Mouse (Mus musculus) liver, embryonic 15.5 days (tissue): ENCODE results near the gene Amn. TPM values are rescaled to one million over a fixed set of nuclear protein-coding genes. Genes with fewer than 3 reads are reported as not detected.

Experiments
- ATAC-seq: fragments of 200-750 bp; cut with Nextera tagmentation; 2 replicates; pipeline ENCODE4 v1.8.0; 2017; ENCODE audit warnings: moderate number of reproducible peaks, mild to moderate bottlenecking, moderate library complexity; ENCODE audit not compliant: insufficient read depth
- H3K27ac ChIP-seq: fragments of 300-500 bp; sonication (generic); replicated peaks from 2 replicates; pipeline ENCODE4 v1.5.1; 2015; ENCODE audit warnings: mild to moderate bottlenecking, inconsistent platforms
- H3K27me3 ChIP-seq: fragments of 300-500 bp; sonication (generic); 2 replicates; pipeline ENCODE4 v1.6.1; 2015; ENCODE audit warnings: mild to moderate bottlenecking, inconsistent platforms
- H3K36me3 ChIP-seq: fragments of 300-500 bp; sonication (generic); replicated peaks from 2 replicates; pipeline ENCODE4 v1.6.1; 2015; ENCODE audit warnings: moderate library complexity, mild to moderate bottlenecking, inconsistent platforms
- H3K4me1 ChIP-seq: fragments of 300-500 bp; sonication (generic); replicated peaks from 2 replicates; pipeline ENCODE4 v1.6.1; 2015; ENCODE audit warnings: inconsistent platforms
- H3K4me2 ChIP-seq: fragments of 300-500 bp; sonication (generic); 2 replicates; pipeline ENCODE4 v1.6.1; 2015; ENCODE audit warnings: moderate library complexity, mild to moderate bottlenecking, inconsistent platforms
- H3K4me3 ChIP-seq: fragments of 300-500 bp; sonication (generic); replicated peaks from 2 replicates; pipeline ENCODE4 v1.5.1; 2015; ENCODE audit warnings: mild to moderate bottlenecking, inconsistent platforms
- H3K9ac ChIP-seq: fragments of 300-500 bp; sonication (generic); 2 replicates; pipeline ENCODE4 v1.6.1; 2015; ENCODE audit warnings: moderate library complexity, mild to moderate bottlenecking, inconsistent platforms
- H3K9me3 ChIP-seq: fragments of 300-500 bp; sonication (generic); replicated peaks from 2 replicates; pipeline ENCODE4 v1.6.1; 2016; ENCODE audit warnings: inconsistent platforms
- WGBS: fragments of 180-500 bp; shearing (Covaris S2); methylation state at CpG from one replicate; pipeline ENCODE4 v1.1.7; 2015; ENCODE audit warnings: mixed read lengths; ENCODE audit not compliant: insufficient replicate concordance; 5-methylcytosine and 5-hydroxymethylcytosine counted together
- polyA plus RNA-seq: library from polyadenylated mRNA; unstranded; fragments of >200 nt; fragmentation: Nextera tagmentation; extraction: Ambion mirVana; gene quantifications from 2 replicates; pipeline ENCODE4 v1.2.1, GENCODE M21; 2015

Gene Amn
- polyA plus RNA-seq, 1 experiment from 2014 or later = 1.3 TPM

GRCm38 (mm10) chr12:111239930-111240329, 31.0 kb upstream of the Amn start:
- Histone ChIP-seq H3K36me3 (peaks cover 14% of the 10 kb centered on the region; the same call in 1 of the 2 replicates), H3K4me1 (no peaks in the 10 kb centered on the region), H3K9me3 (no peaks in the 10 kb centered on the region), H3K4me3 (no peak overlapping the region), H3K9ac (no peak overlapping the region), H3K27ac (no peak overlapping the region), H3K27me3 (no peaks in the 10 kb centered on the region), H3K4me2 (no peak overlapping the region)
- 81% methylated on average over 10 of the region's 10 CpGs for WGBS
- ATAC-seq = no peak

- Histone ChIP-seq H3K27ac (no peak overlapping the region), H3K9me3 (no peaks in the 10 kb centered on the region), H3K36me3 (peaks cover 14% of the 10 kb centered on the region; the same call in 1 of the 2 replicates), H3K27me3 (no peaks in the 10 kb centered on the region), H3K9ac (no peak overlapping the region), H3K4me1 (peaks cover 10% of the 10 kb centered on the region), H3K4me3 (no peak overlapping the region), H3K4me2 (no peak overlapping the region)
- WGBS = 86% methylated on average over 6 of the region's 6 CpGs
- no peak for ATAC-seq
Measured at GRCm38 (mm10) chr12:111241916-111242315, 29.0 kb upstream of the Amn start.

GRCm38 (mm10) chr12:111242346-111242745, 28.5 kb upstream of the Amn start:
- Histone ChIP-seq H3K9me3 (no peaks in the 10 kb centered on the region), H3K27ac (no peak overlapping the region), H3K36me3 (peaks cover 14% of the 10 kb centered on the region; the same call in 1 of the 2 replicates), H3K4me3 (no peak overlapping the region), H3K27me3 (no peaks in the 10 kb centered on the region), H3K4me2 (no peak overlapping the region), H3K9ac (no peak overlapping the region), H3K4me1 (peaks cover 15% of the 10 kb centered on the region)
- no peak for ATAC-seq
- 83% methylated on average over 5 of the region's 5 CpGs for WGBS

- H3K36me3 ChIP-seq = peaks cover 15% of the 10 kb centered on the region
- H3K9ac ChIP-seq = no peak overlapping the region
- H3K4me2 ChIP-seq = no peak overlapping the region
- no peak overlapping the region for H3K27ac ChIP-seq
- H3K4me1 ChIP-seq = peaks cover 22% of the 10 kb centered on the region
- 81% methylated on average over 12 of the region's 12 CpGs for WGBS
- H3K27me3 ChIP-seq = no peaks in the 10 kb centered on the region
- H3K4me3 ChIP-seq = no peak overlapping the region
- ATAC-seq = no peak
- H3K9me3 ChIP-seq = no peaks in the 10 kb centered on the region
Measured at GRCm38 (mm10) chr12:111243733-111244132, 27.2 kb upstream of the Amn start.

GRCm38 (mm10) chr12:111245070-111245469, 25.8 kb upstream of the Amn start:
- no peak for ATAC-seq
- Histone ChIP-seq H3K9ac (no peak overlapping the region), H3K4me2 (no peak overlapping the region), H3K4me1 (peaks cover 22% of the 10 kb centered on the region), H3K36me3 (peaks cover 15% of the 10 kb centered on the region), H3K9me3 (no peaks in the 10 kb centered on the region), H3K27me3 (no peaks in the 10 kb centered on the region), H3K4me3 (no peak overlapping the region), H3K27ac (no peak overlapping the region)
- WGBS = 87% methylated on average over 6 of the region's 6 CpGs

- peak; percentile 87 for ATAC-seq
- Histone ChIP-seq H3K4me1 (peaks cover 22% of the 10 kb centered on the region), H3K27ac (no peak overlapping the region), H3K36me3 (peaks cover 20% of the 10 kb centered on the region), H3K9me3 (no peaks in the 10 kb centered on the region), H3K9ac (no peak overlapping the region), H3K4me2 (peak overlapping the region; percentile 39), H3K27me3 (no peaks in the 10 kb centered on the region), H3K4me3 (no peak overlapping the region)
- WGBS = 35% methylated on average over 9 of the region's 9 CpGs
Measured at GRCm38 (mm10) chr12:111246808-111247464, 24.0 kb upstream of the Amn start.

- 48% methylated on average over 3 of the region's 3 CpGs for WGBS
- H3K9ac ChIP-seq = no peak overlapping the region
- H3K9me3 ChIP-seq = no peaks in the 10 kb centered on the region
- H3K27me3 ChIP-seq = no peaks in the 10 kb centered on the region
- no peak overlapping the region for H3K4me3 ChIP-seq
- peaks cover 12% of the 10 kb centered on the region for H3K36me3 ChIP-seq
- H3K27ac ChIP-seq = no peak overlapping the region
- H3K4me1 ChIP-seq = peaks cover 22% of the 10 kb centered on the region
- H3K4me2 ChIP-seq = no peak overlapping the region
- ATAC-seq = no peak
Measured at GRCm38 (mm10) chr12:111249095-111249494, 21.8 kb upstream of the Amn start.

GRCm38 (mm10) chr12:111250116-111250515, 20.8 kb upstream of the Amn start:
- 79% methylated on average over 8 of the region's 8 CpGs for WGBS
- Histone ChIP-seq H3K4me2 (no peak overlapping the region), H3K36me3 (peaks cover 10% of the 10 kb centered on the region; the same call in 1 of the 2 replicates), H3K27me3 (no peaks in the 10 kb centered on the region), H3K4me3 (no peak overlapping the region), H3K9me3 (no peaks in the 10 kb centered on the region), H3K9ac (no peak overlapping the region), H3K27ac (no peak overlapping the region), H3K4me1 (peaks cover 22% of the 10 kb centered on the region)
- ATAC-seq = no peak

- H3K4me2 ChIP-seq = no peak overlapping the region
- H3K27ac ChIP-seq = no peak overlapping the region
- peaks cover 19% of the 10 kb centered on the region for H3K4me1 ChIP-seq
- H3K9me3 ChIP-seq = no peaks in the 10 kb centered on the region
- H3K27me3 ChIP-seq = no peaks in the 10 kb centered on the region
- no peak overlapping the region for H3K9ac ChIP-seq
- H3K36me3 ChIP-seq = peaks cover 19% of the 10 kb centered on the region
- no peak for ATAC-seq
- WGBS = 76% methylated on average over 9 of the region's 9 CpGs
- no peak overlapping the region for H3K4me3 ChIP-seq
Measured at GRCm38 (mm10) chr12:111251227-111251626, 19.7 kb upstream of the Amn start.

- ATAC-seq = no peak
- WGBS = 82% methylated on average over 16 of the region's 16 CpGs
- Histone ChIP-seq H3K36me3 (peaks cover 13% of the 10 kb centered on the region; the same call in 1 of the 2 replicates), H3K27ac (no peak overlapping the region), H3K27me3 (no peaks in the 10 kb centered on the region), H3K9ac (no peak overlapping the region), H3K4me2 (no peak overlapping the region), H3K4me1 (peaks cover 32% of the 10 kb centered on the region), H3K4me3 (no peak overlapping the region), H3K9me3 (no peaks in the 10 kb centered on the region)
Measured at GRCm38 (mm10) chr12:111263650-111264049, 7.2 kb upstream of the Amn start.

GRCm38 (mm10) chr12:111265212-111265611, 5.7 kb upstream of the Amn start:
- WGBS = 75% methylated on average over 5 of the region's 5 CpGs

GRCm38 (mm10) chr12:111266592-111266991, 4.3 kb upstream of the Amn start:
- Histone ChIP-seq H3K9me3 (no peaks in the 10 kb centered on the region), H3K4me3 (no peak overlapping the region), H3K4me1 (peaks cover 61% of the 10 kb centered on the region), H3K9ac (no peak overlapping the region), H3K36me3 (peaks cover 8% of the 10 kb centered on the region; the same call in 1 of the 2 replicates), H3K4me2 (peak overlapping the region; percentile 55), H3K27ac (peak overlapping the region; percentile 78), H3K27me3 (peaks cover 27% of the 10 kb centered on the region)
- ATAC-seq = peak; percentile 54
- 24% methylated on average over 12 of the region's 12 CpGs for WGBS

More at GRCm38 (mm10) chr12:111265212-111265611, 5.7 kb upstream of the Amn start:
- Histone ChIP-seq H3K27me3 (peaks cover 13% of the 10 kb centered on the region), H3K9me3 (no peaks in the 10 kb centered on the region), H3K4me2 (no peak overlapping the region), H3K36me3 (peaks cover 13% of the 10 kb centered on the region; the same call in 1 of the 2 replicates), H3K9ac (no peak overlapping the region), H3K27ac (no peak overlapping the region), H3K4me1 (peaks cover 48% of the 10 kb centered on the region), H3K4me3 (no peak overlapping the region)
- no peak for ATAC-seq
